Mouse (Mus musculus): ENCODE data around the gene Smc1a.
"Not testable (repeated sequence)": the region's sequence is repeated elsewhere in the genome, so short reads cannot be mapped to it uniquely, and the experiment has no call there.

Gene Smc1a

GRCm38 (mm10) chrX:152016151-152017145 is at the start of gene Smc1a, which contains the start of gene Ribc1:
Gene Smc1a, plus strand, starts transcription at chrX:152016428.
Gene Ribc1, minus strand, starts transcription at chrX:152016295.
- in situ Hi-C loops (cut with MboI; ENCODE audit: low pct_unique_long_range_greater_than_20kb in 1 of 2, low sequenced_read_pairs in 2 of 2, unreplicated experiment in 1 of 2), result no loop called here

DNA sequence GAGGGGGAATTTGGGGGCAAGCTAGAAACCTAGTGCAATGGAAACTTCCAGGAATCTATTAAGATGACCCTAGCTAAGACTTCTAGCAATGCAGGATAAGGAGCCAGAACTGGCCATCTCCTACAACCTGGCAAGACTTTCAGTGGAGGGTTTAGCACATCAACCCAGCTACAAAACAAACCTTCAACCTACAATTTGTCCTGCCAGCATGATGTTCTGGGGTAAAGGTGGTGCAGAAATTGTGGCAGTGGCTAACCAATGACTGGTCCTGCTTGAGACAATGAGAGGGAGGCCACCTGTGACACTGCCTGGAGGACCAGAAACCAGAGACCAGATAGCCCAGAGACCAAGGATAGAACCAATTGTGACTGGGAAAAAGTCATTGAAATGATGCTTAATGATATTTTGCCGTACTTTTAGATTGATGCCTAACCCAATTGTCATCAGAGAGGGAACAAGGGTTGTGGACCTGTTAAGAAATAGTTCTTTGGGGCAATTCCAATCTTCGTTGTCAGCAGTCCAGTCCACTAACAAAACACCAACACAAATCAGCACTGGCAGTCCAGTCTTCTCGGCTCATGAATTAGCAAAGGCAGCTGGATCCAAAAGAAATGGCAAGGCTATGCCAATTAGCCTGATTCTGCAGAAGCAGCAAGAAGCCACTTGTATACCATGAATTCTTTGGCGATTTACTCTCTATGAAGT is 17.1 kb upstream of the Smc1a start:
- in situ Hi-C loops (cut with MboI; ENCODE audit: low pct_unique_long_range_greater_than_20kb in 1 of 2, low sequenced_read_pairs in 2 of 2, unreplicated experiment in 1 of 2), result loop anchor here in 1 of 2 experiments (25.0 kb wide), 1 partner anchor 362 kb away; no protein-coding TSS in a partner anchor

DNA sequence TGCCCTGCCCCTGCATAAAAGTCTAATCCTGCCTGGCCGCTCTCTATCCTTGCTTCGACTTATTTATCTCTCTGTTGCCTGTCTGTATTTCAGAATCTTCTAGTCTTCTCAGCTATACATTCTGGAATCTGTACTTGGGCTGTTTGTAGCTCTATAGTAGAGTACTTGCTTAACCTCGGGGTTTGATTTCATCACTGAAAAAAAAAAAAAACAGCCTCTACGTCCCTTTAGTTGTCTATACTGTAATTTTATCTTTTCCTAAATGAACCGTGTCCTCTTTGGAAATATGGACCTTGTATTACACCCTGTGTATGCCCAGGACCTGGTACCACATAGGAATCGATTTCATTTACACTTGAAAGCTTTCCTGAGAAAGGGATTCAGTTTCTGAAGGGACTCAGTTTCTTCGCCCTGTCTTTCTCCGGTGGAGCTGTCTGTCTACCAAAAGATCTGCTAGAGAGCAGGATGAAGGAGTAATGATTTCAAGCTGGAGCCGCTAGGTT is 15.0 kb upstream of the Smc1a start:
- in situ Hi-C loops (cut with MboI; ENCODE audit: low pct_unique_long_range_greater_than_20kb in 1 of 2, low sequenced_read_pairs in 2 of 2, unreplicated experiment in 1 of 2), result no loop called here

- in situ Hi-C loops (cut with MboI; ENCODE audit: low pct_unique_long_range_greater_than_20kb in 1 of 2, low sequenced_read_pairs in 2 of 2, unreplicated experiment in 1 of 2), result no loop called here
These were observed 14.2 kb upstream of the Smc1a start, which contains the start of gene Hsd17b10 for GRCm38 (mm10) chrX:152001737-152002710. Gene Hsd17b10, plus strand, starts transcription at chrX:152001845.

DNA sequence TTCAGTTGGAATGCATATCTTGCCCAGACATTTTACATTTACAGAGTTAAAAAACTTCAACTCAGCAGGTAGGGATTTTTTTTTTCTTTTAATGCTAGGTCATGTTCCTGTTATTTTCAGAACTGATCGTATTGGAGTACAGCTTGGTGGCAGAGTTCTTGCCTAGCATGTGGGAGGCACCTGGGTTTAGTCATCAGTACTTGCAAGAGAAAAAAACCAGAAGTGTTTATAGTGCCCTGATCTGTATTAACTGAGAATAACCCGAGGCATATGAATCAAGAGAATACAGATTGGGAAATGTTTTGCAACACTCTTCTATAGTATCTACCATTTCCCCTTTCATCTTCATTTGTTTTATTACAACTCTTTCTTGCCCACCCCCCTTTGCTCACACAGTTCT is 13.4 kb upstream of the Smc1a start:
- in situ Hi-C loops (cut with MboI; ENCODE audit: low pct_unique_long_range_greater_than_20kb in 1 of 2, low sequenced_read_pairs in 2 of 2, unreplicated experiment in 1 of 2), result no loop called here

- in situ Hi-C loops (cut with MboI; ENCODE audit: low pct_unique_long_range_greater_than_20kb in 1 of 2, low sequenced_read_pairs in 2 of 2, unreplicated experiment in 1 of 2), result no loop called here
These were observed 8.4 kb upstream of the Smc1a start for GRCm38 (mm10) chrX:152007863-152008262.

DNA sequence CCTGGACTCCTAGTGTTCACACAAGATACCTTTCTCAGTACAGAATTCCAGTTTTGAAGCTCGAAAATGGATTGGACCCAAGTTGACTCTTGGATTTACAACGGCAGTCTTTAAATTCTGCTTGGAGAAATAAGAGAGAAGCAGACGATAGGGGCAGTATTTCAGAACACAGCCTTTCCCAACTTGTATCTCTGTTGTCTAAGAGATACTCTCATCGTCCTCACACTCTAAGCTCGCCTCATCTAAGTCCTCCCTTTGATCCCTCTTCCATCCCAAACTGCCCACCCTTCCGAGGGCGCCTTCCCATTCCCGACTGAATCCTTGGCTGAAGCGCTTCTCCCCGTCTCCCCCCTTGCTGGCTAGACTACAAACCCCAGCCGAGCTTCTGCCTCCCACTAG is 477 bp upstream of the Smc1a start:
- in situ Hi-C loops (cut with MboI; ENCODE audit: low pct_unique_long_range_greater_than_20kb in 1 of 2, low sequenced_read_pairs in 2 of 2, unreplicated experiment in 1 of 2), result no loop called here

- in situ Hi-C loops (cut with MboI; ENCODE audit: low pct_unique_long_range_greater_than_20kb in 1 of 2, low sequenced_read_pairs in 2 of 2, unreplicated experiment in 1 of 2), result no loop called here
These were observed 958 bp downstream of the Smc1a start for GRCm38 (mm10) chrX:152017186-152017585.

- in situ Hi-C loops (cut with MboI; ENCODE audit: low pct_unique_long_range_greater_than_20kb in 1 of 2, low sequenced_read_pairs in 2 of 2, unreplicated experiment in 1 of 2), result no loop called here
These were observed 3.1 kb downstream of the Smc1a start for GRCm38 (mm10) chrX:152019294-152019693.

DNA sequence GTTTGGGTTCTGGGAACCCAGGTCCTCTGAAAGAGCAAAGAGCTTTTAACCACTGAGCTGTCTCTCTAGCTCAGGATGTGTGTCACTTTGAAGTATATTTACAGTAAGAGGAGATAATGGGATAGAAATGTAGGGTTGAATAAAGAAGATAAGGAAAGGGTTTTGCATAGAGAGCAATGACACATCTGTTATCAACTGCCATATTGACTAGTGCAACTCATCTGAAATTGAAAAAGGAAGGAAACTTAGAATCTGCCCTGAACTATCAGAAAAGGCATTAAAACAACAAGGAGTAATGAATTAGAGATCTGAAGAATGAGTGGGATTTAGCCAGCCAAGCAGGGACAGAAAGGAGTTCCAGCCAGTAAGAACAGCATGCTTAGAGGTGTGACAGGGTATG is 23.6 kb downstream of the Smc1a start:
- in situ Hi-C loops (cut with MboI; ENCODE audit: low pct_unique_long_range_greater_than_20kb in 1 of 2, low sequenced_read_pairs in 2 of 2, unreplicated experiment in 1 of 2), result loop anchor here in 1 of 2 experiments (25.0 kb wide), 1 partner anchor 203 kb away; no protein-coding TSS in a partner anchor

DNA sequence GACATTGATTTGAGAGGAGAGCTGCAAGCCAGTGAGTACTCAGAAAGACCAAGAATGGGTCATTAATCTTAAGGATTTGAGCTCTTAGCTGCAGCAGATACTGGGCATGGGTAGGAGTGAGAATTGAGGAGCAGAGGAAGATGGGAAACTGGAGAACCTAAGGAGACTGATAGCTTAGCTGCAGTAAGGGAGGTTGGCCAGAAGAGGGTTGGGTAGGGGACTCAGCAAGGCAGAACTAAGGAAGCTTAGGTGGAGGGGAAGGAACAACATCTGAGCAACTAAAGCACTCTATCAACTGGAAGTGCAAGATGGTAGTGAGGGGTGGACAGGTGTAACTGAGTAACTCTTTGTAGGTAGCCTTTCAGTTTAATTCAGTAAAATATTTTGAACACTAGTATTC is 31.0 kb downstream of the Smc1a start:
- in situ Hi-C loops (cut with MboI; ENCODE audit: low pct_unique_long_range_greater_than_20kb in 1 of 2, low sequenced_read_pairs in 2 of 2, unreplicated experiment in 1 of 2), result loop anchor here in 1 of 2 experiments (25.0 kb wide), 1 partner anchor 210 kb away; no protein-coding TSS in a partner anchor

DNA sequence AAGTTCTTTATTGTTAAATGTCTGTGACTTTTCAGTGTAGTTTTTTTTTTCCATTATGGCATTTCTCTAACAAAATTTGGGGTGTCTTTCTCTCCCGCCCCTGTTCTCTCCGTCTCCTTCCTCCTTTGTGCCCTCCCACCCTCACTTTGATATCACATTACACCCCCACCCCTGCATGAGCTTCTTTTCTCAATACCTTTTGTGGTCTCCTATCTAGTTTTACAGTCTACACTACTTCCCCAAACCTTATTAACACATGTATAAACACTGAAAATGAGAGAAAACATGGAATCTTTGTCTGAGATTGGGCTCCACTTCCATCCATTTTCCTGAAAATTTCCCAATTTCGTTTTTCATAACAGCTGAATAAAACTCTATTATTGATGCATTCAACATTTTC is 36.3 kb downstream of the Smc1a start:
- in situ Hi-C loops (cut with MboI; ENCODE audit: low pct_unique_long_range_greater_than_20kb in 1 of 2, low sequenced_read_pairs in 2 of 2, unreplicated experiment in 1 of 2), result no loop called here

GRCm38 (mm10) chrX:152054094-152054493 is 37.9 kb downstream of the Smc1a start:
- in situ Hi-C loops (cut with MboI; ENCODE audit: low pct_unique_long_range_greater_than_20kb in 1 of 2, low sequenced_read_pairs in 2 of 2, unreplicated experiment in 1 of 2), result no loop called here

GRCm38 (mm10) chrX:152065674-152066073 is 49.4 kb downstream of the Smc1a start:
- in situ Hi-C loops (cut with MboI; ENCODE audit: low pct_unique_long_range_greater_than_20kb in 1 of 2, low sequenced_read_pairs in 2 of 2, unreplicated experiment in 1 of 2), result no loop called here

DNA sequence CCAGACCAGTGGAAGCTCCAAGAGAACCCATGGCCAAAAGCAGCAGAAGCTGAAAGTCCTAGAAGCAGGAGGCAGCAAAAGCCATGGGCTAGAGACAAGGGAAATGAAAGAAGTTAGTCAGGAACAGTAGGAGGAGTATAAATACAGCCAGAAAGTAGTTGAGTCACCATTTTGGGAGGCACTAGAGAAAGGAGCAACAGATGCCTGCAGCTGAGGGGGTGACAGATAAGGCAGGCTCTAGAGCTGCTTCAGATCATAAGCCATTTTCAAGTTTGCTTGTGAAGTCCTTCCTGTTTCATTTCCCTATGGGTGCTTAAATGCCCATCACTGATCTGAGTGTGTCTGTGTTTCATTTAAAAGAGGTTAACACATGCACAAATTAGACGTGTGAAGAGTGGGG is 51.6 kb downstream of the Smc1a start:
- in situ Hi-C loops (cut with MboI; ENCODE audit: low pct_unique_long_range_greater_than_20kb in 1 of 2, low sequenced_read_pairs in 2 of 2, unreplicated experiment in 1 of 2), result no loop called here

- in situ Hi-C loops (cut with MboI; ENCODE audit: low pct_unique_long_range_greater_than_20kb in 1 of 2, low sequenced_read_pairs in 2 of 2, unreplicated experiment in 1 of 2), result not testable (repeated sequence)
These were observed 73.8 kb downstream of the Smc1a start for GRCm38 (mm10) chrX:152089832-152090614.

GRCm38 (mm10) chrX:152097572-152097971 is 81.3 kb downstream of the Smc1a start:
- in situ Hi-C loops (cut with MboI; ENCODE audit: low pct_unique_long_range_greater_than_20kb in 1 of 2, low sequenced_read_pairs in 2 of 2, unreplicated experiment in 1 of 2), result no loop called here

All from mouse embryonic stem cell (cell line).